Mouse (Mus musculus) heart, embryonic 15.5 days (tissue): ENCODE results near the gene Parp1. TPM values are rescaled to one million over a fixed set of nuclear protein-coding genes. Genes with fewer than 3 reads are reported as not detected.
A peak's percentile ranks its signal among the peaks of the same experiment; 100 is the strongest.
"Not testable (repeated sequence)": the region's sequence is repeated elsewhere in the genome, so short reads cannot be mapped to it uniquely, and the experiment has no call there.

Experiments used
- ATAC-seq: fragments of 200-750 bp; cut with Nextera tagmentation; replicated peaks from 2 replicates; pipeline ENCODE4 v1.8.0; 2017; ENCODE audit warnings: low read depth, moderate TSS enrichment; ENCODE audit not compliant: insufficient number of reproducible peaks, insufficient read depth, low FRiP score
- H3K27ac ChIP-seq: fragments of 300-500 bp; sonication (generic); 2 replicates; pipeline ENCODE4 v1.5.1; 2015; ENCODE audit warnings: mild to moderate bottlenecking, inconsistent platforms
- H3K27me3 ChIP-seq: fragments of 300-500 bp; sonication (generic); 2 replicates; pipeline ENCODE4 v1.6.1; 2015; ENCODE audit warnings: inconsistent platforms
- H3K36me3 ChIP-seq: fragments of 300-500 bp; sonication (generic); 2 replicates; pipeline ENCODE4 v1.6.1; 2015; ENCODE audit warnings: mild to moderate bottlenecking, inconsistent platforms
- H3K4me1 ChIP-seq: fragments of 300-500 bp; sonication (generic); replicated peaks from 2 replicates; pipeline ENCODE4 v1.6.1; 2015; ENCODE audit warnings: inconsistent platforms
- H3K4me2 ChIP-seq: fragments of 300-500 bp; sonication (generic); 2 replicates; pipeline ENCODE4 v1.6.1; 2015; ENCODE audit warnings: inconsistent platforms, mild to moderate bottlenecking, moderate library complexity
- H3K4me3 ChIP-seq: fragments of 300-500 bp; sonication (generic); 2 replicates; pipeline ENCODE4 v1.5.1; 2015; ENCODE audit warnings: mild to moderate bottlenecking, inconsistent platforms
- H3K9ac ChIP-seq: fragments of 300-500 bp; sonication (generic); 2 replicates; pipeline ENCODE4 v1.6.1; 2015; ENCODE audit warnings: mild to moderate bottlenecking, inconsistent platforms
- H3K9me3 ChIP-seq: fragments of 300-500 bp; sonication (generic); replicated peaks from 2 replicates; pipeline ENCODE4 v1.6.1; 2016; ENCODE audit warnings: inconsistent platforms
- WGBS: fragments of 180-500 bp; shearing (Covaris S2); methylation state at CpG from one replicate; pipeline ENCODE4 v1.1.7; 2015; ENCODE audit warnings: mixed read lengths; 5-methylcytosine and 5-hydroxymethylcytosine counted together
- polyA plus RNA-seq: library from polyadenylated mRNA; unstranded; fragments of >200 nt; fragmentation: Nextera tagmentation; extraction: Ambion mirVana; gene quantifications from 2 replicates; pipeline ENCODE4 v1.2.1, GENCODE M21; 2015

Parp1 gene
- polyA plus RNA-seq, 1 experiment from 2014 or later = 69.2 TPM

GRCm38 (mm10) chr1:180604579-180604978 is 35.9 kb downstream of the Parp1 start:
- peaks cover 33% of the 10 kb centered on the region for H3K4me1 ChIP-seq
- no peaks in the 10 kb centered on the region for H3K9me3 ChIP-seq
- peak overlapping the region; percentile 18 for H3K4me2 ChIP-seq
- H3K9ac ChIP-seq = 0 out of 2 replicates have a peak overlapping the region, but pooled peaks have one; percentile 23
- peak overlapping the region; percentile 84 for H3K27ac ChIP-seq
- WGBS = 38% methylated on average over 4 of the region's 4 CpGs
- H3K36me3 ChIP-seq = peaks cover 14% of the 10 kb centered on the region
- no peaks in the 10 kb centered on the region for H3K27me3 ChIP-seq
- ATAC-seq = peak; percentile 87
- H3K4me3 ChIP-seq = no peak overlapping the region

DNA sequence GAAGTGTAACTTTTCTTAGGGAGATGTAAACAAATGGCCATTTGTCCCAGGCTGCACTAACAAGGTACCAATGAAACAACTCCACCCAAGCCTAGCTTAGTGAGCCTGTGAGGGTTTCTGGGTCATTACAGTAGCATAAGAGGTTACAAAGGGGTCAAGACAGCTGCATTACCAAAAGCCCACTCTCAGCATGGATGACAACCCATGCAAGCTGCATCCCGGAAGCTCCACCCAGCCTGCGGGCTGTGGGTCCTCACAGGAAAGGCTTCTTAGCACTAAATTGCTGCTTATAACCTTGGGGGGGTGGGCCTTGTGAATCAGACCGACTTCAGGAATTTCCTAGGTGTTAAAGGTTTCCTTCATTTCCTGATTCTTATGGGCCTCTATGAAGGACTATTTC is 37.4 kb downstream of the Parp1 start:
- H3K36me3 ChIP-seq = 0 out of 2 replicates have a peak, but pooled peaks cover 4% of the 10 kb centered on the region
- no peak overlapping the region for H3K27ac ChIP-seq
- no peaks in the 10 kb centered on the region for H3K27me3 ChIP-seq
- no peak overlapping the region for H3K9ac ChIP-seq
- 62% methylated on average over 3 of the region's 3 CpGs for WGBS
- peaks cover 33% of the 10 kb centered on the region for H3K4me1 ChIP-seq
- H3K9me3 ChIP-seq = no peaks in the 10 kb centered on the region
- H3K4me3 ChIP-seq = no peak overlapping the region
- H3K4me2 ChIP-seq = no peak overlapping the region
- no peak for ATAC-seq

DNA sequence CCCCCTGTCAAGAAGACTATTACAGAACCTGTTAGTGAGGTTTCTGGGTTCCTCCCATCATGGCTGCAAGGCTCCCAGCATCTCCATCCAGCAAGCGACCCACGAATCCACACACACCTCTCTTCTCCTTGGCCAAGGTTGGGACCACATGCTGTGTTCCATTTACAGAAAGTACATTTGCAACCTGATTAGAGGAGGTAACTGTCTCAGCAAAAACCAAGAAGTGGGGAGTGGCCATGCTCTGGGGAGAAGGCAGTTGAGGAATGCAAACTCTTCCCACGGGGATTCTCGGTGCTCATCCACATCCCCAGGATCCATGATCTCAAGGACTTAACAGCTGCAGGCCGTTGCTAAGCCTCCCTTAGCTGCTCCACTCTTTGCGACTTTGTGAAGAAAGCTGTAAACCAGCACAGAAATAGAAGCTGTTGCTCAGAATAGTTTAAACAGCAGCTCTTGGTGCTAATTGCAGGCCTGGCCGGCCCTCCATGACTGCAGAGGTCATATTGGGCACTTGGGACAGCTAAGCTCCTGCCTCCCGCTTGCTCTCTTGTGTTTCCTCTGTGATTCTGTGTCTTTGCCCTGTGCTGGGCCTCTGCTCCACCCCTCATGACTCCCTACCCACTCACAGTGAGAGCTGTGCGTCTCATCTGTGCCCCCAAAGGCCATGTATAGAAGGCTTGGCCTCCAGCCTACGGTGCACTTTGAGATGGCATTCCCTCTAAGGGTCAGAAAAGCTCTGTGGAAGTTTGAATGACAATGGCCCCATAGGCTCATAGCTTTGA is 38.3 kb downstream of the Parp1 start:
- Histone ChIP-seq H3K4me3 (no peak overlapping the region), H3K4me1 (peaks cover 33% of the 10 kb centered on the region), H3K27ac (peak overlapping the region; percentile 70), H3K9me3 (0 out of 2 replicates have a peak, but pooled peaks cover 4% of the 10 kb centered on the region), H3K36me3 (0 out of 2 replicates have a peak, but pooled peaks cover 4% of the 10 kb centered on the region), H3K9ac (no peak overlapping the region), H3K4me2 (no peak overlapping the region), H3K27me3 (no peaks in the 10 kb centered on the region)
- WGBS = 62% methylated on average over 10 of the region's 10 CpGs
- no peak for ATAC-seq

- Histone ChIP-seq H3K4me3 (no peak overlapping the region), H3K27me3 (no peaks in the 10 kb centered on the region), H3K9ac (no peak overlapping the region), H3K27ac (peak overlapping the region; percentile 70), H3K4me1 (peaks cover 33% of the 10 kb centered on the region), H3K4me2 (no peak overlapping the region), H3K9me3 (0 out of 2 replicates have a peak, but pooled peaks cover 4% of the 10 kb centered on the region), H3K36me3 (0 out of 2 replicates have a peak, but pooled peaks cover 4% of the 10 kb centered on the region)
- WGBS = 82% methylated on average over 2 of the region's 2 CpGs
- no peak for ATAC-seq
Observed at GRCm38 (mm10) chr1:180607578-180607879, 38.8 kb downstream of the Parp1 start.

- not testable (repeated sequence) for H3K9me3 ChIP-seq, H3K27ac ChIP-seq, H3K36me3 ChIP-seq, H3K9ac ChIP-seq, H3K4me2 ChIP-seq, ATAC-seq, H3K4me3 ChIP-seq, H3K27me3 ChIP-seq
- WGBS = 91% methylated on average over 11 of the region's 14 CpGs
- H3K4me1 ChIP-seq = peaks cover 10% of the 10 kb centered on the region
Observed at GRCm38 (mm10) chr1:180611842-180612241, 43.1 kb downstream of the Parp1 start.

DNA sequence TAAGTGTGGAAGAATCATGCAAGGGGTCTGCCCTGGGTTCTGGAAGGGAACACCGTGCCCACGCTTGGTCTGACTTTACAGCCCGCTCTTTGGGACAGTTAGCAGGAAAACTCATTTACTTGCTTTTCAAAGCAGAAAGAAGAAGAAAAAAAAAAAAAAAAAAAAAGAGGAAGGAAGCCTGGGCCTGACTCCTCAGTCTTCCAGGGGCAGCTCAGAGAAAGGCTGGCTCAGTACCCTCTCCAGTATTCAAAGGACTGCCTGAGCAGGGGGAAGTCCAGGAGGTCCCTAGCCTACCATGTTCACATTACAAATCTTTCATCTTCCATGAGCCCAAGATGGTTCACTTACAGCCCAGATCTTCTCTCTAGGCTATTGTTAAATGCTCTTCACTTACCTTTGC is 48.0 kb downstream of the Parp1 start:
- H3K36me3 ChIP-seq = no peaks in the 10 kb centered on the region
- H3K4me1 ChIP-seq = no peaks in the 10 kb centered on the region
- H3K27ac ChIP-seq = no peak overlapping the region
- 0 out of 2 replicates have a peak, but pooled peaks cover under 1% of the 10 kb centered on the region for H3K9me3 ChIP-seq
- H3K27me3 ChIP-seq = no peaks in the 10 kb centered on the region
- H3K9ac ChIP-seq = no peak overlapping the region
- H3K4me3 ChIP-seq = no peak overlapping the region
- no peak for ATAC-seq
- H3K4me2 ChIP-seq = no peak overlapping the region
- WGBS = 92% methylated on average over 3 of the region's 3 CpGs

DNA sequence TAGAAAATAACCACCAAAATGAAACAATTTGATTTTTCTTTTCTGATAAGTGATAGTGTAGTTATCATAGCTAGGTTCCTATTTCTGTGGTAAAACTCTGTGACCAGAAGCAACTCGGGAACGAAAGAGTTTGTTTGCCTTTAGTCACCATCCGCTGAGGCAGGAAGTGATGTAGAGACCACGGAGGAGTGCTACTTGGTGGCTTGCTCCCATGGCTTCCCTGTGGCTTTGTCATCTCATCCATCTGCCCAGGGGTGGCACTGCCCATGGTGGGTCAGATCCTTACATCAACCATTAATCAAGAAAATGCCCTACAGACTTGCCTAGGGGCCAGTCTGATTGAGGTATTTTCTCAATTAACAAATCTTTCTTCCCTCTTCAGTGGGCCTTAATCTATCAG is 53.7 kb downstream of the Parp1 start:
- Histone ChIP-seq H3K27ac (no peak overlapping the region), H3K4me2 (no peak overlapping the region), H3K9me3 (0 out of 2 replicates have a peak, but pooled peaks cover 5% of the 10 kb centered on the region), H3K36me3 (no peaks in the 10 kb centered on the region), H3K9ac (no peak overlapping the region), H3K27me3 (no peaks in the 10 kb centered on the region), H3K4me1 (peaks cover 8% of the 10 kb centered on the region), H3K4me3 (no peak overlapping the region)
- ATAC-seq = no peak
- WGBS = 74% methylated on average over 4 of the region's 4 CpGs

GRCm38 (mm10) chr1:180623911-180624310 is 55.2 kb downstream of the Parp1 start:
- Histone ChIP-seq H3K27ac (no peak overlapping the region), H3K4me2 (no peak overlapping the region), H3K4me1 (peaks cover 12% of the 10 kb centered on the region), H3K4me3 (no peak overlapping the region), H3K36me3 (no peaks in the 10 kb centered on the region), H3K27me3 (no peaks in the 10 kb centered on the region), H3K9me3 (0 out of 2 replicates have a peak, but pooled peaks cover 5% of the 10 kb centered on the region), H3K9ac (no peak overlapping the region)
- 89% methylated on average over 2 of the region's 2 CpGs for WGBS
- no peak for ATAC-seq

DNA sequence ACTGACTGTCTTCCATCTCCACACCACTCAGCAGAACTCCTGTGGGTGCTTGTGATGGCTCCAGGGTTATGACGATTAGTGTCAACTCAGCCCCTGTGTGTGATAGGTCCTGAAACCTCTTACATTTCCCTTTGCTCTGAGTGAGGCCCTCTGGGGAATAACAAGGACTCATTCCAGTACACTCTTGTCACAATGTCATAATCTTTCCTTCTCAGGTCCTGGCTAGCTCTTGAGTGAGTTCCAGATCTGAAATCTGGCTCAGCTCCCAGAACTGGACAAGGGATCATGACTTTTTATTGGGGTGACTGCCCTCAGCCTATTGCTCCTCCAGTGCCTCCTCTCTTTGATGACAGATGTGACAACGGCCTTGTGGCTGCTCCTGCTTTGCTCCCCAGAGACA is 57.4 kb downstream of the Parp1 start:
- no peak overlapping the region for H3K9ac ChIP-seq
- no peak overlapping the region for H3K4me2 ChIP-seq
- ATAC-seq = peak; percentile 87
- no peaks in the 10 kb centered on the region for H3K27me3 ChIP-seq
- no peaks in the 10 kb centered on the region for H3K36me3 ChIP-seq
- 16% methylated on average over 2 of the region's 2 CpGs for whole genome bisulfite sequencing
- peak overlapping the region; percentile 80 for H3K27ac ChIP-seq
- 0 out of 2 replicates have a peak, but pooled peaks cover 5% of the 10 kb centered on the region for H3K9me3 ChIP-seq
- H3K4me3 ChIP-seq = no peak overlapping the region
- peaks cover 12% of the 10 kb centered on the region for H3K4me1 ChIP-seq

GRCm38 (mm10) chr1:180637796-180638195 is 69.1 kb downstream of the Parp1 start:
- not testable (repeated sequence) for H3K4me2 ChIP-seq, ATAC-seq, H3K4me3 ChIP-seq, H3K27ac ChIP-seq, H3K9ac ChIP-seq, H3K36me3 ChIP-seq, H3K27me3 ChIP-seq, H3K9me3 ChIP-seq
- 89% methylated on average over 2 of the region's 2 CpGs for WGBS
- peaks cover 15% of the 10 kb centered on the region for H3K4me1 ChIP-seq

- H3K4me2 ChIP-seq = peak overlapping the region; percentile 77
- H3K27me3 ChIP-seq = no peaks in the 10 kb centered on the region
- H3K27ac ChIP-seq = peak overlapping the region; percentile 92
- H3K4me3 ChIP-seq = peak overlapping the region; percentile 94
- WGBS = 61% methylated on average over 10 of the region's 10 CpGs
- H3K9ac ChIP-seq = peak overlapping the region; percentile 88
- no peaks in the 10 kb centered on the region for H3K9me3 ChIP-seq
- ATAC-seq = no peak
- H3K36me3 ChIP-seq = no peaks in the 10 kb centered on the region
- peaks cover 15% of the 10 kb centered on the region for H3K4me1 ChIP-seq
Observed at GRCm38 (mm10) chr1:180639416-180640401, 71.0 kb downstream of the Parp1 start.
